Mouse (Mus musculus) MEL (cell line): ENCODE measurements around the gene Ccdc33.

Experiments used
- CTCF ChIP-seq, 3 experiments: IDR thresholded peaks in 2 of 3; conservative IDR thresholded peaks in 1 of 3; 2 replicates each; pipeline ENCODE4 v1.5.1; 2011 to 2012; ENCODE audit warnings: low read length in 3 of 3, low read depth in 2 of 3, mild to moderate bottlenecking in 2 of 3, improper control_type of control experiment in 1 of 3, inconsistent platforms in 1 of 3, mixed read lengths in 1 of 3, moderate library complexity in 1 of 3; ENCODE audit not compliant: control insufficient read depth in 1 of 3, insufficient read depth in 1 of 3, poor library complexity in 1 of 3, severe bottlenecking in 1 of 3
- E2F4 ChIP-seq: IDR thresholded peaks from 2 replicates; pipeline ENCODE4 v1.6.1; 2011; ENCODE audit warnings: low read depth, low read length, improper control_type of control experiment, borderline replicate concordance
- ELF1 ChIP-seq: IDR thresholded peaks from 2 replicates; pipeline ENCODE4 v1.6.1; 2014; ENCODE audit warnings: low read depth, mild to moderate bottlenecking, inconsistent platforms, low read length, improper control_type of control experiment, moderate library complexity
- EP300 ChIP-seq, 2 experiments: IDR thresholded peaks; 2 replicates each; pipeline ENCODE4 v1.6.1; 2011; ENCODE audit warnings: improper control_type of control experiment in 2 of 2, low read length in 2 of 2, low read depth in 1 of 2, mild to moderate bottlenecking in 1 of 2
- GATA1 ChIP-seq: IDR thresholded peaks from 2 replicates; pipeline ENCODE4 v1.6.1; 2011; ENCODE audit warnings: low read depth, low read length, improper control_type of control experiment
- MAX ChIP-seq: IDR thresholded peaks from 2 replicates; pipeline ENCODE4 v1.6.1; 2011; ENCODE audit warnings: low read length, improper control_type of control experiment
- NRF1 ChIP-seq: IDR thresholded peaks from 2 replicates; pipeline ENCODE4 v1.6.1; 2014; ENCODE audit warnings: low read depth, mild to moderate bottlenecking, inconsistent platforms, low read length, improper control_type of control experiment, moderate library complexity; ENCODE audit not compliant: poor library complexity, insufficient read depth, severe bottlenecking
- POLR2A ChIP-seq, 2 experiments: IDR thresholded peaks; 2 replicates each; pipeline ENCODE4 v1.6.1; 2011 to 2012; ENCODE audit warnings: low read length in 2 of 2, mild to moderate bottlenecking in 2 of 2, control low read depth in 1 of 2, improper control_type of control experiment in 1 of 2, low read depth in 1 of 2, moderate library complexity in 1 of 2; ENCODE audit not compliant: control insufficient read depth in 1 of 2, insufficient read depth in 1 of 2, poor library complexity in 1 of 2
- POLR2AphosphoS2 ChIP-seq: IDR thresholded peaks from 2 replicates; pipeline ENCODE4 v1.6.1; 2011; ENCODE audit warnings: low read length, improper control_type of control experiment
- TCF12 ChIP-seq: IDR thresholded peaks from 2 replicates; pipeline ENCODE4 v1.6.1; 2014; ENCODE audit warnings: low read depth, mild to moderate bottlenecking, inconsistent platforms, low read length, improper control_type of control experiment, moderate library complexity

- no peak for TF ChIP-seq CTCF (IDR thresholded peaks at IDR 0.05 in 2 of 3, conservative IDR thresholded peaks at IDR 0.05 in 1 of 3; ENCODE audit: control insufficient read depth in 1 of 3, insufficient read depth in 1 of 3, low read depth in 2 of 3, low read length in 3 of 3, poor library complexity in 1 of 3, severe bottlenecking in 1 of 3)
- TF ChIP-seq ELF1, result no peak
- no peak for TF ChIP-seq POLR2AphosphoS2
- TF ChIP-seq GATA1, result no peak
- no peak for TF ChIP-seq TCF12
- TF ChIP-seq EP300 (IDR thresholded peaks at IDR 0.05; ENCODE audit: low read depth in 1 of 2, low read length in 2 of 2), result no peak
- TF ChIP-seq POLR2A (IDR thresholded peaks at IDR 0.05; ENCODE audit: control insufficient read depth in 1 of 2, insufficient read depth in 1 of 2, low read depth in 1 of 2, low read length in 2 of 2, poor library complexity in 1 of 2), result no peak
- no peak for TF ChIP-seq NRF1
- TF ChIP-seq MAX, result no peak
- TF ChIP-seq E2F4, result no peak
These were observed 64.6 kb downstream of the Ccdc33 start for GRCm38 (mm10) chr9:58054032-58054431.
